Mouse (Mus musculus) heart, embryonic 10.5 days (tissue): ENCODE measurements around the gene Scrg1. TPM values are rescaled to one million over a fixed set of nuclear protein-coding genes. Genes with fewer than 3 reads are reported as not detected.

ENCODE experiments used
- DNase-seq: peaks from one replicate; pipeline ENCODE4 v3.0.0-alpha.2; 2017; ENCODE audit warnings: low spot score
- H3K27ac ChIP-seq: fragments of 300-500 bp; sonication (generic); 2 replicates; pipeline ENCODE4 v1.5.1; 2016; ENCODE audit warnings: mild to moderate bottlenecking
- H3K27me3 ChIP-seq: fragments of 300-500 bp; sonication (generic); 2 replicates; pipeline ENCODE4 v1.6.1; 2016; ENCODE audit warnings: mild to moderate bottlenecking; ENCODE audit not compliant: poor library complexity, insufficient read depth, severe bottlenecking
- H3K36me3 ChIP-seq: fragments of 300-500 bp; sonication (generic); 2 replicates; pipeline ENCODE4 v1.6.1; 2016; ENCODE audit warnings: mild to moderate bottlenecking, moderate library complexity
- H3K4me1 ChIP-seq: fragments of 300-500 bp; sonication (generic); 2 replicates; pipeline ENCODE4 v1.6.1; 2016; ENCODE audit warnings: mild to moderate bottlenecking
- H3K4me3 ChIP-seq: fragments of 300-500 bp; sonication (generic); 2 replicates; pipeline ENCODE4 v1.5.1; 2016; ENCODE audit warnings: mild to moderate bottlenecking, moderate library complexity
- H3K9me3 ChIP-seq: fragments of 300-500 bp; sonication (generic); 2 replicates; pipeline ENCODE4 v1.6.1; 2016; ENCODE audit warnings: mild to moderate bottlenecking, moderate library complexity
- WGBS: fragments of 180-500 bp; shearing (Covaris S2); methylation state at CpG from one replicate; pipeline ENCODE4 v1.1.7; 2016; 5-methylcytosine and 5-hydroxymethylcytosine counted together
- polyA plus RNA-seq: library from polyadenylated mRNA; unstranded; fragments of >200 nt; fragmentation: Nextera tagmentation; extraction: Ambion mirVana; gene quantifications from 2 replicates; pipeline ENCODE4 v1.2.1, GENCODE M21; 2016

The Scrg1 gene
- polyA plus RNA-seq, 1 experiment from 2014 or later: 0.20 TPM

- Histone ChIP-seq H3K4me1 (peaks cover 6% of the 10 kb centered on the region; the same call in 1 of the 2 replicates), H3K36me3 (peaks cover 39% of the 10 kb centered on the region), H3K4me3 (no peak overlapping the region), H3K27ac (no peak overlapping the region), H3K27me3 (no peaks in the 10 kb centered on the region), H3K9me3 (no peaks in the 10 kb centered on the region)
- DNase-seq: peak; percentile 31
- WGBS: 88% methylated on average over 3 of the region's 3 CpGs
Observed at GRCm38 (mm10) chr8:57517723-57518122, 62.0 kb downstream of the Scrg1 start.

GRCm38 (mm10) chr8:57520186-57520786 is 64.6 kb downstream of the Scrg1 start:
- Histone ChIP-seq H3K27me3 (no peaks in the 10 kb centered on the region), H3K9me3 (no peaks in the 10 kb centered on the region), H3K4me1 (no peaks in the 10 kb centered on the region), H3K4me3 (no peak overlapping the region), H3K27ac (no peak overlapping the region), H3K36me3 (peaks cover 22% of the 10 kb centered on the region)
- peak; percentile 46 for DNase-seq
- WGBS: 69% methylated on average over 12 of the region's 12 CpGs

Other genes with a start within 250 kb of the Scrg1 start
- 10.3 and 16.7 TPM in 2 replicates for gene Hand2, start 134.9 kb upstream of the Scrg1 start, polyA plus RNA-seq
- 45.3 and 66.4 TPM in 2 replicates for gene Sap30, start 31.9 kb downstream of the Scrg1 start, polyA plus RNA-seq
- 284 and 384 TPM in 2 replicates for gene Hmgb2, start 56.0 kb downstream of the Scrg1 start, polyA plus RNA-seq
- gene Galnt7, start 197.1 kb downstream of the Scrg1 start, polyA plus RNA-seq: 9.3 and 16.1 TPM in 2 replicates